Mouse (Mus musculus) embryonic facial prominence, embryonic 12.5 days (tissue): ENCODE data around the gene Shld2. TPM values are rescaled to one million over a fixed set of nuclear protein-coding genes. Genes with fewer than 3 reads are reported as not detected.

ENCODE experiments used
- ATAC-seq: fragments of 200-750 bp; cut with Nextera tagmentation; 2 replicates; pipeline ENCODE4 v1.8.0; 2017; ENCODE audit not compliant: insufficient number of reproducible peaks, insufficient read depth, low FRiP score, low TSS enrichment
- H3K27ac ChIP-seq: fragments of 300-500 bp; sonication (generic); 2 replicates; pipeline ENCODE4 v1.5.1; 2016; ENCODE audit warnings: mild to moderate bottlenecking
- H3K27me3 ChIP-seq: fragments of 300-500 bp; sonication (generic); 2 replicates; pipeline ENCODE4 v1.6.1; 2016; ENCODE audit warnings: mild to moderate bottlenecking, moderate library complexity
- H3K36me3 ChIP-seq: fragments of 300-500 bp; sonication (generic); 2 replicates; pipeline ENCODE4 v1.6.1; 2016; ENCODE audit warnings: mild to moderate bottlenecking
- H3K4me1 ChIP-seq: fragments of 300-500 bp; sonication (generic); 2 replicates; pipeline ENCODE4 v1.6.1; 2016
- H3K4me2 ChIP-seq: fragments of 300-500 bp; sonication (generic); replicated peaks from 2 replicates; pipeline ENCODE4 v1.6.1; 2016; ENCODE audit warnings: mild to moderate bottlenecking, moderate library complexity
- H3K4me3 ChIP-seq: fragments of 300-500 bp; sonication (generic); 2 replicates; pipeline ENCODE4 v1.5.1; 2016; ENCODE audit warnings: mild to moderate bottlenecking
- H3K9ac ChIP-seq: fragments of 300-500 bp; sonication (generic); 2 replicates; pipeline ENCODE4 v1.6.1; 2016; ENCODE audit warnings: mild to moderate bottlenecking, moderate library complexity
- H3K9me3 ChIP-seq: fragments of 300-500 bp; sonication (generic); 2 replicates; pipeline ENCODE4 v1.6.1; 2016; ENCODE audit warnings: mild to moderate bottlenecking, moderate library complexity
- WGBS: fragments of 180-500 bp; shearing (Covaris S2); methylation state at CpG from one replicate; pipeline ENCODE4 v1.1.7; 2016; 5-methylcytosine and 5-hydroxymethylcytosine counted together
- polyA plus RNA-seq: library from polyadenylated mRNA; unstranded; fragments of >200 nt; fragmentation: Nextera tagmentation; extraction: Ambion mirVana; gene quantifications from 2 replicates; pipeline ENCODE4 v1.2.1, GENCODE M21; 2016

Gene Shld2
- polyA plus RNA-seq, 1 experiment from 2014 or later: 17.9 TPM

- ATAC-seq: no peak
- no peak overlapping the region for H3K4me2 ChIP-seq
- 50% methylated on average over 7 of the region's 7 CpGs for WGBS
- H3K4me3 ChIP-seq: no peak overlapping the region
- no peaks in the 10 kb centered on the region for H3K36me3 ChIP-seq
- H3K9ac ChIP-seq: no peak overlapping the region
- H3K9me3 ChIP-seq: no peaks in the 10 kb centered on the region
- H3K27me3 ChIP-seq: no peaks in the 10 kb centered on the region
- peaks cover 4% of the 10 kb centered on the region; the same call in 1 of the 2 replicates for H3K4me1 ChIP-seq
- H3K27ac ChIP-seq: no peak overlapping the region
These were observed 78.0 kb downstream of the Shld2 start for GRCm38 (mm10) chr14:34232340-34232739.

- no peak overlapping the region for H3K4me2 ChIP-seq
- 85% methylated on average over 10 of the region's 10 CpGs for WGBS
- H3K4me3 ChIP-seq: no peak overlapping the region
- H3K9ac ChIP-seq: no peak overlapping the region
- no peaks in the 10 kb centered on the region for H3K36me3 ChIP-seq
- no peaks in the 10 kb centered on the region for H3K27me3 ChIP-seq
- H3K27ac ChIP-seq: no peak overlapping the region
- no peaks in the 10 kb centered on the region for H3K9me3 ChIP-seq
- ATAC-seq: no peak
- H3K4me1 ChIP-seq: no peaks in the 10 kb centered on the region
These were observed 81.3 kb downstream of the Shld2 start for GRCm38 (mm10) chr14:34228830-34229506.

GRCm38 (mm10) chr14:34227981-34228380 is 82.3 kb downstream of the Shld2 start:
- no peak overlapping the region for H3K4me3 ChIP-seq
- no peaks in the 10 kb centered on the region for H3K9me3 ChIP-seq
- H3K4me2 ChIP-seq: no peak overlapping the region
- no peak for ATAC-seq
- no peak overlapping the region for H3K9ac ChIP-seq
- no peaks in the 10 kb centered on the region for H3K27me3 ChIP-seq
- WGBS: 81% methylated on average over 12 of the region's 12 CpGs
- no peaks in the 10 kb centered on the region for H3K36me3 ChIP-seq
- no peak overlapping the region for H3K27ac ChIP-seq
- H3K4me1 ChIP-seq: no peaks in the 10 kb centered on the region

GRCm38 (mm10) chr14:34226566-34226965 is 83.7 kb downstream of the Shld2 start:
- Histone ChIP-seq H3K9ac (no peak overlapping the region), H3K27ac (no peak overlapping the region), H3K9me3 (no peaks in the 10 kb centered on the region), H3K36me3 (no peaks in the 10 kb centered on the region), H3K4me1 (no peaks in the 10 kb centered on the region), H3K27me3 (peaks cover 2% of the 10 kb centered on the region; the same call in 1 of the 2 replicates), H3K4me2 (no peak overlapping the region), H3K4me3 (no peak overlapping the region)
- WGBS: 85% methylated on average over 4 of the region's 4 CpGs
- no peak for ATAC-seq

DNA sequence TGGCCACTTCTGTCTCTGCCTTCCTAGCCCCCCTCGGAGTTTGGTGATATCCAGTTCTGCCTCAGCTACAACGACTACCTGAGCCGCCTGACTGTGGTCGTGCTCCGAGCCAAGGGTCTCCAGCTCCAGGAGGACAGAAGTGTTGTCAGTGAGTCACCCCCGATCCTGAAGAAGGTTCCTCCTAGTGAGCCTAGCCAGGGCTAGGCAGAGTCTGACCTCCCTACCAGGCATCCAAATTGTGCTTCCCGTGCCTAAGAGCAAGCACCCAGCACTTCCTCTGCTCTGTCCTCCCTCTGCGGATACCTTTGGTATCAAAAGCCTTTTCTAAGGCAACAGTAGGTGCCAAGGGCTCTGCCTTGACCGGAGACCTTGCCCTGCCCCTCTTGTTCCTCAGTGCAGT is 84.3 kb downstream of the Shld2 start:
- Histone ChIP-seq H3K9me3 (no peaks in the 10 kb centered on the region), H3K4me2 (no peak overlapping the region), H3K36me3 (no peaks in the 10 kb centered on the region), H3K4me1 (no peaks in the 10 kb centered on the region), H3K27ac (no peak overlapping the region), H3K27me3 (peaks cover 8% of the 10 kb centered on the region), H3K4me3 (no peak overlapping the region), H3K9ac (no peak overlapping the region)
- 83% methylated on average over 9 of the region's 9 CpGs for WGBS
- ATAC-seq: no peak

GRCm38 (mm10) chr14:34223362-34223898 is 86.9 kb downstream of the Shld2 start:
- Histone ChIP-seq H3K9ac (no peak overlapping the region), H3K9me3 (no peaks in the 10 kb centered on the region), H3K27ac (no peak overlapping the region), H3K4me2 (no peak overlapping the region), H3K4me3 (no peak overlapping the region), H3K27me3 (peaks cover 33% of the 10 kb centered on the region), H3K36me3 (no peaks in the 10 kb centered on the region), H3K4me1 (peaks cover 5% of the 10 kb centered on the region; the same call in 1 of the 2 replicates)
- WGBS: 70% methylated on average over 5 of the region's 5 CpGs
- no peak for ATAC-seq

- WGBS: 65% methylated on average over 4 of the region's 5 CpGs
- Histone ChIP-seq H3K27ac (no peak overlapping the region), H3K9me3 (no peaks in the 10 kb centered on the region), H3K4me1 (peaks cover 5% of the 10 kb centered on the region; the same call in 1 of the 2 replicates), H3K4me3 (no peak overlapping the region), H3K36me3 (no peaks in the 10 kb centered on the region), H3K9ac (no peak overlapping the region), H3K4me2 (no peak overlapping the region), H3K27me3 (peaks cover 37% of the 10 kb centered on the region)
- no peak for ATAC-seq
These were observed 88.7 kb downstream of the Shld2 start for GRCm38 (mm10) chr14:34221416-34222077.

GRCm38 (mm10) chr14:34220426-34220825 is 89.9 kb downstream of the Shld2 start:
- no peak overlapping the region for H3K9ac ChIP-seq
- no peak for ATAC-seq
- H3K27ac ChIP-seq: no peak overlapping the region
- H3K36me3 ChIP-seq: no peaks in the 10 kb centered on the region
- H3K27me3 ChIP-seq: peaks cover 37% of the 10 kb centered on the region
- H3K4me1 ChIP-seq: peaks cover 5% of the 10 kb centered on the region; the same call in 1 of the 2 replicates
- H3K9me3 ChIP-seq: no peaks in the 10 kb centered on the region
- no peak overlapping the region for H3K4me3 ChIP-seq
- no peak overlapping the region for H3K4me2 ChIP-seq
- 74% methylated on average over 5 of the region's 5 CpGs for WGBS

DNA sequence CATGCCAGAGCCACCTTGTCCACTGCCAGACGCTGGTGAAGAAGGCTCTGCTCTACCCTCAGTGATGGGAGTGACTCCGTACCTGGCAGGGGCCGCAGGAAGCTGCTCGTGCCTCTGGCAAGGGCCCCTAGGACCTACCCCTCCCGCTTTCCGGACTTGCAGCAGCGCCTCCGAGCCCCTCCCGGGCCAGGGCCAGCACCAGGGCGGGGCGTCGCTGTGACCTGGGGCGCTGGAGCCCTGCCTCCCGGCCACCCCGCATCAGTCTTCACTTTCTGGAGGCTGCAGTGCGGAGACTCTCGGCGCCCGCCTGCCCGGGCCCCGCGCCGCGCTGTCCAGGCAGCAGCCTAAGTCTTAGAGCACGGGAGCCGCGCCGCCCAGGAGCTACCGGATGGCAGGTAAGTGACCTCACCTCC is 90.5 kb downstream of the Shld2 start:
- H3K9me3 ChIP-seq: no peaks in the 10 kb centered on the region
- H3K9ac ChIP-seq: peak overlapping the region; percentile 57
- peak overlapping the region; percentile 31 for H3K4me3 ChIP-seq
- no peaks in the 10 kb centered on the region for H3K36me3 ChIP-seq
- ATAC-seq: no peak
- H3K4me2 ChIP-seq: peak overlapping the region; percentile 66
- 4% methylated on average over 29 of the region's 29 CpGs for WGBS
- peaks cover 5% of the 10 kb centered on the region; the same call in 1 of the 2 replicates for H3K4me1 ChIP-seq
- H3K27me3 ChIP-seq: peaks cover 37% of the 10 kb centered on the region
- no peak overlapping the region for H3K27ac ChIP-seq

DNA sequence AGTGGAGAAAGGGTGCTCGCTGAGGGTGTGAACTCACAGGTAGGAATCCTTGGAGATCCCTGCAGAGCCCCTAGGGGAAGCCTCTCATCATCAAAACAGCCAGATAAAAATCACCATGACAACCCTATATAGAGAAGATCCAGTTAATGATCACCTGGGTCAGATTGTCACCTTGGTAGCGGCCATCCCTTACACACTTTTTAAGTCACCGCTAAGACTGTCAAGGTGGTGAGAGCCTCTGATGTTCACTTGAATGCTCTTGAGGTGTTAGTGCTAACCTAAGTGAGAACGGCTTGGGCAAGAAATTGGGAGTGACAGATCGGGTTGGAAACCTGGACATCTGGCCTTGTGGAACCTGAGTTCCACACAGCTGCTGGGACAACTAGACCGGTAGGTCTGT is 91.0 kb downstream of the Shld2 start, which contains the start of gene Syt15:
Gene Syt15, plus strand, starts transcription at position 301 of the 400 bp plus-strand sequence.
- peak within 1 kb of the TSS; percentile 57 for H3K9ac ChIP-seq
- H3K27me3 ChIP-seq: peaks cover 37% of the 10 kb centered on the region
- peak within 1 kb of the TSS; percentile 31 for H3K4me3 ChIP-seq
- peaks cover 5% of the 10 kb centered on the region; the same call in 1 of the 2 replicates for H3K4me1 ChIP-seq
- 77% methylated on average over 6 of the region's 6 CpGs for WGBS
- H3K4me2 ChIP-seq: peak within 1 kb of the TSS; percentile 66
- H3K9me3 ChIP-seq: no peaks in the 10 kb centered on the region
- no peak for ATAC-seq
- no peaks in the 10 kb centered on the region for H3K36me3 ChIP-seq
- no peak within 1 kb of the TSS for H3K27ac ChIP-seq

DNA sequence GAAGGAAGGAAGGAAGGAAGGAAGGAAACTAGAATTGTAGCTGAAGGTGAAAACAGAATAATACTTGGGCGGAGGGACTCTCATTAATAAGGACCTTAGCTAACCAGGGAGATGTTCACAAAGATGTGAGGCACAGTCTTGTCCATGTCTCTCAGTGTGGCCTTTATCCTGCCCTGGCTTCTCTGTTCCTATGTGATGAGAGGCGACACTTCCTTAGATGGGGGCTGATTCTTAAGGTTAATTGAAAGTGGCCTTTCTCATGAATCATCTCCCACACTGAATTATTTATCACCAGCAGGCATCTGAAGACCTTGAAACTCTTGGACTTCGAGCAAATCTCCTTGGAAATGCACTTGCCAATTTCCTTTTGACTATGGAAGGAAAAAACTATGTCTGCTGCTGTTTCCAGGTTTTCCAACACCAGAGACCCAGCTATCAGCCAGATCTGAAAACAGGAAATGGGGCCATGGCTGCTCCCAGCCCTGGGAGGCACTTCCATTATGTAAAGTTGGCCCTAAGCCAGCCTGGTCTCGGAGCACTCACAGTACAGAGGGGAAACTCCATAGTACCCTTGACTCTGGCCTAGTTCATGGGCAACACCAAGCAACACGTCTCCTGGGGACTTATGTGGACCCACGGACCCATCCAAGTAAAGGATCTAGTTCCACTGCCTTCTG is 94.7 kb downstream of the Shld2 start:
- Histone ChIP-seq H3K4me1 (peaks cover 5% of the 10 kb centered on the region; the same call in 1 of the 2 replicates), H3K9me3 (no peaks in the 10 kb centered on the region), H3K9ac (no peak overlapping the region), H3K27me3 (peaks cover 26% of the 10 kb centered on the region), H3K4me2 (no peak overlapping the region), H3K27ac (no peak overlapping the region), H3K36me3 (no peaks in the 10 kb centered on the region), H3K4me3 (no peak overlapping the region)
- WGBS: 65% methylated on average over 6 of the region's 6 CpGs
- ATAC-seq: no peak
